Mouse (Mus musculus): ENCODE results near the gene Xaf1.

The Xaf1 gene

DNA sequence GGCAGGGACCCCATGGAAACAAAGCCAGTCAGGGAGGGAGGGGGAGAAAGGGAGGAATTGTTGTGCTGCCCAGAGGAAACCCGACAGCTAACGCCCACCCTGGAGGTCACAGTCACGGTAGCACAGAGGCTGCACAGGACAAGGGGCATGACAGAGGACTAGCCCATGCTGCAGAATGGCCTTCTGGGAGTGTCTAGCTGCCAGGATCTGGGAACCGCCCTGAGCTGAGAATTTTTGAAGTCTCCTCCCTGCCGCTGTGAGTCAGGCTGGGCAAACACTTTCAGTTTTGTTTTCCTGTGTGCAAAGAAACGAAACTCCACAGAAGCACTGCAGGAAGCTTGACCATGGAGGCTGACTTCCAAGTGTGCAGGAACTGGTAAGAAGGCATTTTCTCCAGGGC is at the start of gene Xaf1:
Gene Xaf1 (plus strand): TSS at position 296 of the 400 bp plus-strand sequence.
- DNase-seq (ENCODE audit: low spot score) = peak; percentile 22

DNA sequence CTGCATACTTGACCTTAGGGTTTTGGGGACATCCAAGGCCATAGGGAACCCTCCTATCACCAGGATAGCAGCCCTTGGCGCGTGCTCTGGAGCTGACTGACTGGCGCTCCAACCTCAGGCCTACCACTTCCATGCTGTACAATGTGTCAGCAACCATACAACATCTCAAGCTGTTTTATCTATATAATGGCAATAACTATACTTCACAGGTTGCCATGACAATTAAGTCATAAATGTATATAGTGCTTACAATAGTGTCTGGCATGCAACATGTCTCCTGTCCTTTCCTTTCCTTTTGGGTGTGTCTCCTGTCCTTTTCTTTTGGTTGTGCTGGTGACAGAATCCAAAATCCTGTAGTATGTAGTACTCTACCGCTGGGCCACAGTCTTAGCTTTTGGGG is 45.8 kb upstream of the Xaf1 start:
- DNase-seq (ENCODE audit: low spot score) = no peak

DNA sequence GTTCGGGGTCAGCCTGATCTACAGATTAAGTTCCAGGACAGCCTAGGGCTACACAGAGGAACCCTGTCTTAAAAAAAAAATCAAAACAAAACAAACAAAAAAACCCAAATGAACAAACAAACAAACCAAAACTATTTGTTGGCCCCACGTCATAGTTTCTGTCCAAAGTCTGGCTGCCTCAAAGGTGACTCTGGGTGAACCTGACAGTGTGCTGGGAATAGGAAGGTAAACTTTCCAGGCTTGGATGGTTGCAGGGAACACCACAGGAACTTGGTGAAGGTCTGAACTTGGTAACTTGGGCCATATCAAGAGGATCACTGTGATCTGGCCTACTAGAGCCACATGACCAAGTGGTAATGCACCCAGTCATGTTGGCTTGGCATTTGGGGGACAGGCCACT is 45.0 kb upstream of the Xaf1 start:
- no peak for DNase-seq (ENCODE audit: low spot score)

DNA sequence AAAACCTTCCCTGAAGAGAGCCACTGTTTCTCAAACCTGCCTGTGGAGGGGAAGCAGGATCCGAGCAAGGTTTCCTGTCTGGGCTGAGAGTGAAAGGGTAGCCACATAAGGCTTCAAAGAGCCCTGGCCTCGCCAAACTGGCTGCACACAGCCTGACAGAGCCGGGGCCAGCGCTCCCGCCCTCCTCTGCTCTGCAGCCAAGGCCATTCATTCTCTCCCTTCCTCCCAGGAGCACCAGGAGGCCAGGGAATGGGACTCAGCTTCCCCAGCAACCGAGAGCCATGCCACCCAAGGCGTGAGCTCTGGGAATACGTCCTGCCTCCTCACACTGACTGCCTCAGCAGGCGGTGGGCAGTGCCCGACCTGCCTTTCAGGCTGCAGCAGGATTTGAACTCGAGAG is 35.9 kb upstream of the Xaf1 start:
- no peak for DNase-seq (ENCODE audit: low spot score)

DNA sequence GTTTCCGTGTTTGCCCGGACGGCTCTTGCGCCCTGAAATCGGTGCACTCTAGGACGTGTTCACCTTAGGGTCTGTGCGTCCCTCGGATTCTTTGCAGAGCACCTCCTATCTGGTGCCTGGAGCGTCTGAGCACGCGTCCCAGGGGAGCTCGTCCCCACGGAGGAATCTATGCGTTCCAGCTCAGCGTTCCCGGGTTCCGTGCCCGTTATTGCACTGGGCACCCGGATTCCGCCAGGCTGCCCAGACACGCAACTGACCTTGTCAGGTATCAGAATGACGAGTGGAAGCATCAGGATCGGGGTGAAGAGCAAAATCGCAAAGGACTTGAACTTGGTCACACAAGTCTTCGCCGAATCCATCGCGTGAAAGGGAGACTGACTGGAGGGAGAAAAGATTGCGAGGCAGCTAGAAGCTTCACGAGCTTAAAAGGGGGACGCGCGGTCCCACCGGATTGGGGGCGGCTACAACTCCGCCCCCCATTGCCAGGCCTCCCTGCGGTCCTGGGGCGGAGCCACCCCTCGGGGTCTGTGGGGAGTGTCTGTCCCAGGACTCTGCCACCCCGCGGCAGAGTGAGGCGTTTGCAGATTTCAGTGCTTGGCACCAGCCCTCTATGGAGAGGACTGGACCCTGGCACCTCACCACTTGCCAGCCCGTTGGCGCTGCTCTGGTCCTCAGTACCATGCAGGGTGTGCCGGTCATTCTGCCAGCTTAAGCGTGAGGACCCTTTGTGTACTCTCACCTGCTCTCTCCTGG is 35.0 kb upstream of the Xaf1 start:
- DNase-seq (ENCODE audit: low spot score) = no peak

DNA sequence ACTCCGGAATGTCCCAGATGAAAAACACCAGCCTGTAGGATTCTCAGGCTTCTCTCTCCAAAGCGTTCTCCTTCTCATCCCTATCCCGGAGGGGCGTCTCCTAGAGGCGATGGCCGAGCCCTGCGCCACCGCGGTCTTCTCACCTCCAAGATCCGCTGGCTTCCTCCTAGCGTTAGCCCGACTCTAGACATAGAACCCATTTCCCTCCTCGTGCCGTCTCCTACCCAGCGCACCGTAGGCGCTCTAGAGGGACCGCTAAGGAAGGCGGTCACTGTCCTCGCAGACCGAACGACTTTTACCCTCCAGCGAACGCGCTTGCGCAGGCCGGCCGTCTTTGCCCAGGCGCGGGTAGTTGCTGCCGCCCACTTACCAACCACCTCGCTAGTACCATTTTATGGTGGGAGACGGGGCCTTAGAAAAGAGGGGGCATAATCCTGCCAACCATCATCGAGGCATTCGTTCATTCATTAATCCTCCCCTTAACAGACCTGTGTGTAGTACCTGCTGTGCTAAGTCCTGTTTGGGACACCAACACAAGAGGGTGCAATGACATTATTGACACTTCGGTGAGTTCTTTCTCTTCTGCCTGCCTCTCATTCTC is 34.4 kb upstream of the Xaf1 start, which contains the start of gene Slc13a5:
Gene Slc13a5 (minus strand): TSS at position 263 of the 601 bp plus-strand sequence.
- DNase-seq (ENCODE audit: low spot score) = no peak

DNA sequence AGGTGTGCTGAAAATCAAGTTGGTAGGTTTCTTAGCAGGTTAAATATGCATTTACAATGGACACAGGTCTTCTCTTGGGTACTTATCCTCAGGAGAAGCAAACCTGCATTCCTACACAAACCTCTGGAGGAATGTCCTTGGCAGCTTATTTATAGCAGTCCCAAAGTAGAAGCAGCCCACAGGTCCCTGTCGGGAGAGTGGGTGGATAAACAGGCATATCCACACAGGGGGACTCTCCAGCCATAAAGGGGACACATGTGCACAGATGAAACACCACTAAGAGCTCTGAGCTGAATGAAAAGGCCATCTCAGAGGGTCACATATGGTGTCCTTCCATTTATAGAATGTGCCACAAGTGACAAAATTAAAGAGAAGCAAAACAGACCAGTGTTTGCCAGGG is 29.7 kb upstream of the Xaf1 start:
- no peak for DNase-seq (ENCODE audit: low spot score)

DNA sequence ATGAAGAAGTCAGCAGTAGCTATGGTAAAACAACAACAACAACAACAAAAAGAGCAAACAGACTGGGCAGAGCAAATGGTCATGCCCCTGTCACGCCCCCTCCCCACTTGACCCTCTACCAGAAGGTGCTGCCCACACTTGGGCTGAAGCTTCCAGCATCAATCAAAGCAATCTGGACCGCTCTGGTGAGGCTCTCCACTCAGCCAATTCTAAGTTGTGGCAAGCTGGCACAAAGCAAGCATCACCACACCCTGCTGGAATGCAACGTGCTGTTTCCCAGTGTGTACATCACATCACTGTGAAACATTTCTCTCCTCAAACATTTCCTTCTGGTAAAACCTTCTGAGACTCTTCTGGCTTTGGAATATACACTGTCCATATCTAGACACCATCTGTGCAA is 28.1 kb upstream of the Xaf1 start:
- DNase-seq (ENCODE audit: low spot score) = no peak

DNA sequence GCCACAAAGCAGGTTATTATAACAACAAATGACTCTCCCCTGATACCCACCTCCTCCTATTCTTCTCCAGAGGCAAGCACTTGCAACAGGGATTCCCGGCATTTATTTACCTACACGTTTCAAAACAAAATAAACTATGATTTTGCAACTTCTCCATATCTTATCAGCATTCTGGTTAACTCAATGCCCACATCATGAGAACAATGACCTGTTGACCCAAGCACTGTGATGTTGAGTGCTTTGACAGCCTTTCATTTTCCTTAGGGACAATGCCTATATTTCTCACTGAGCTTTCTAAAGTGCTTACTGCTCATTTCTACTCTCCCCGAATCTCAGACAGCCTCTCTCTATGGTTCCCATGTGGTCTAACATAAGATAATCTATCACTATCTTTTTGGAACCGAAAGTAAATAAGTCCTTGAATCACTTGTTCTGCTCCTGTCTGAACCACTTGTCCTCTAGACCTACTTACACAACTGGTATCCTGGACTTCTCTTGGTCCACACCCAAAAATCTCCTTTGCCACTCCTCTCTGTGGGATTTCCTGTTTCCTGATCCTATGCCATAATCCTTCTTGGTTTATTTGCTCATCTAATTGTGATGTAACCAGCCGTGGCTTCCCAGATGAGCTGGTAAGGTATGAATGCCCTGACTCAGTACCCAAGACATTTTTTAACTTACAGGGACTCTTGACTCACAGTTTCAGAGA is 20.1 kb upstream of the Xaf1 start:
- DNase-seq (ENCODE audit: low spot score) = no peak

DNA sequence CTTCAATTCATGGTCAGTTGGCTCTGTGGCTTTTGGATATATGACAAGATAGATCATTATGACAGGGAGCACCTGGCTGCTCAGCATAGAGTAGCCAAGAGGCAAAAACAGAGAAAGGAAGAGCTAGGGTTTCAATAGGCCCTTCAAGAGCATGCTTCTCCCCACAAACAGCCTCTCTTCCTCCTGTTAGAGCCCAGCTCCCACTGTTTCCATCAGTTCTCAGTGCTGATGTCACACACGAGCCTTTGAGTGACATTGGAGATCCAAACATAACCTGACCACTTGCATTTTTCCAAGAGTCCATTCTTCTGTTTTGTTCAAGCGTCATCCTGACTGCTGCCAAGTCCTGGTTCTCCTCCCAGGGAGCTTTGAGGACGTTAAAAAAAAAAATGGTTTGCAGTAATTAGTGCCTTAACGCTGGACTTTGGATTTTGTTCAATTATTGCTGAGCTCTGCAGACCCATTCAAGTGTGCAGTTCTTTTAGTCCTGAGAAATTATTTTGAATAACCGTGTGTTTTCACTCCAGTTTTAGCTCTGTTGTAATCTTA is 19.5 kb upstream of the Xaf1 start:
- no peak for DNase-seq (ENCODE audit: low spot score)

DNA sequence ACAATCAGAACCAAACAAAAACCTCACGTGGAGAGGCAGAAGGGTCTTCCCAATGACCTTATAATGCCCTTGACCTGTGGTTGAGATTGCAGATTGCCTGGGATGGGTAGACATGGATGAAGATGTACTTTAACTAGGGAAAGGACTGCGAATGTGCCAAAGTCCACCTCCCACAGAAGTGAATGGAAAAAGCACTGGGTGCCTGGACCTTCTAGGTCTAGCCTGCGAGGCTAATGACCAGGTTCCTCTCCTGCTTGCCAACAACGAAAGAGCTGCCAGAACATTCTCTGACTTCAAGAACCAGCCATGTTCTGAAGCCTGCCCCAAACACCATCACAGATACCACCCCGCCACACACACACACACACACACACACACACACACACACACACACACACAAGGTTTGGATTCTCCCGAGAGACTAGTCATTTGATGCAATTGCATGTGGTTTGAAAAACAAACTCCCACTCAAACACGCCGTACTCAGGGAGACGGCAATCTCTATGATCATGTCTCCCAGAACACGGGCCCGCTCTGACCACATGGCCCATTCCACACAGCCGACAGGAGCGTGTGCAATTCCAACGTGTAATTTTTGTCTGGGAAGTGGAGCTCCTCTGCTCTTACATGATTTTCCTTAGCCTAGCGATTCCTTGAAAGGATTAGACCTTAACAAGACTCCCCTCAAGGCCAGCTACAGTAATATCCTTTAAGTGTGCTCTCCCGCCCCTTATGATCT is 17.8 kb upstream of the Xaf1 start:
- DNase-seq (ENCODE audit: low spot score) = no peak

DNA sequence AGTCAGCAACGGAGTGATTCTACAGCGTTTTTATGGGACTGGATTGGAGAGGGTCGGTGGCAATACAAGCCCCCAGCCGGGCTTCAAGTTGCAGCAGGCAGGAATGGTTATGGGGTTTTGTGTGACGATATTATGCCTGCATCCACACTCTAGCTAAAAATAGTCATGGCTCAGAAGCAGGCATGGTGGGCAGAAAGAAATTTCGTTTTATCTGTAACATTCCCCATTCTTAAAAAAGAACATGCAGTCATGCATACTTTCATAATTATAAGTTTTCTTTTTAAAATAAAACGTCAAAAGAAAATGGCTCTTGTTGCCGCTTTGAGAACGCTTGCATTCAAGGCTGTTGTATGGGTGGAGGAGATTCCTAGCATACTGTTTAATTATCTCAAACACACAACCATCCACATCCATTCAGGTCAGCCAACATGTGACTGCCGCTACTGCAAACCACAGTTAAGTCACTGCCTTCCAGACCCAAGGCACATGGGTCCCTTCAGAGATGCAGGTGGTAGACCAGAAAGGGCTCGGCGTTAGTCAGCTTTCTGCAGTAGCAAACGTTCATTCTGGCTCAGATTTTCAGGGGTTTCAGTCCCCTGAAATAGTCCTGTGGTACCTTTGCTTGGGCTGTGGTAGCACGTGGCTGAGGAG is 16.8 kb upstream of the Xaf1 start:
- DNase-seq (ENCODE audit: low spot score) = no peak

DNA sequence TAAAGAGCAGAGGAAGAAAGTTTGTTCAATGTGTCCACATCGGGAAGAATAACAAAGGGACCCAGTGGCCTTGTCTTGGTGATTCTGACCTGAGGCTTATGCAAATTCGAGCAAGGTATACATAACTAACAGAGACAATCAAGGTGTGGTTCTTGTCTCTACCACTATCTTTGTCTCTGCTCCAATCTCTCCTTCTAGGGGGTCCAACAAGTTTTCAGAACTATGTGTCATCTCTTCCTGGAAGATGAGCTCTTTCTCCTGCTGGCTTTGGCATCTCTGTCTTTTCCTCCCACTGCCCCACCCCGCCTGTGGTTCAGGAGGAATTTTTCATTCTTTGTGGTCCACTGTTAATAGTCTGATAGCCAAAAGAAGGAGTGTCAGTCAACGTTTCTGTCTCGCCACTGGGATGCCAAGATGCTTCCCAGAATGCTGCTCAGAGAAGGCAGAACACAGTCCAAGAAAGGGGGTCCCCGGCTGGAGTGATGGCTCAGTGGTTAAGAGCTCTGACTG is 15.4 kb upstream of the Xaf1 start:
- no peak for DNase-seq (ENCODE audit: low spot score)

DNA sequence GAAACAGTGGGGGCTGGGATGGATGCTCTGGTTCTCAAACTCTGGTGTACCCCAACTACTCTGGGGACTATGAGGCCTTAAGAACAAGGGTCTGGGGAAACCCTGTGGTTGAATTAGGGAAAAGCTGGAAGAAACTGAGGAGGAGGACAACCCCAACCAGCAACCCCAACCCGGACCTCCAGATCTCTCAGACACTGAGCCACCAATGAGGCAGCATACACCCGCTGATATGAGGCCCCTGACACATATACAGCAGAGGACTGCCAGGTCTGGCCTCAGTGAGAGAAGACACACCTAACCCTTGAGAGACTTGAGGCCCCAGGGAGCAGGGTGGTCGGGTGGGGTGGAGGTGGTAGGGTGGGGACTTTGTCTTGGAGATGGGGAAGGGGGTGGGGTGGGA is 14.8 kb upstream of the Xaf1 start:
- no peak for DNase-seq (ENCODE audit: low spot score)

DNA sequence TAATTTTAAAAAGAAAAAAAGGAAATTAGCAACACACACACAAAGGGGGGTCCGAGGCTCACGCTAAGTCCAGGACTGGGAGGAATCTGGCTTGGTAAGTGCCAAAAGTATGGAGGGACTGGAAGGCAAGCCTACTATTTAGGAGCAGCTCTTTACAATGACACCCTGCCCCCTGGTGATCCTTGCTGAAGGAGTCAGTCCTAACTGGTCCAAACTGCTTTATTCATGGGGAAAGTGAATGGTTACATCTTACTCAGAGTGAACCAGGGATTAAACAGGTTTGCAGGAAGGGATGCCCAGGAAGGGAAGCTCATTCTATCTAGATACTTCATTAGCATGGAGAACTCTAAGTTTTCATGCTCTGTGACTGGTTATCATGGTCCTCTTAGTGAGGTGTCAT is 14.3 kb upstream of the Xaf1 start:
- no peak for DNase-seq (ENCODE audit: low spot score)

DNA sequence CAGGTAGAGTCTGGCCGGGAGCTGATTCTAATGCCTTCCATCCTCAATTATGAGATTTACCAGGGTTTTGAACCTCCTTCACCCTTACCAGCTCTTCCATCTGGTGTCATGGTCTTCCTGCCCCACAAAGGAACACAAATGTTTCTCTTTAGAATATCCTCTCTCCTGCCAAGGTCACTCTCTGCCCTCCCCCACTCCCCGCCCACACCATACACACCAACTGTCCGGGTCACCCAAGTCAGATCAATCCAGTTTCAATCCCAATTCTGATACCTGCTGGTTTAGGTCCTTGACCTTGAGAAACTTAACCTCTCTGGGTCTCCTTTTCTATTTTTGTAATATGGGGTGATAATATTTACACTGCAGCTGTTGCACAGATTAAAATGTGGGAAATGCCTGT is 13.9 kb upstream of the Xaf1 start:
- DNase-seq (ENCODE audit: low spot score) = no peak

DNA sequence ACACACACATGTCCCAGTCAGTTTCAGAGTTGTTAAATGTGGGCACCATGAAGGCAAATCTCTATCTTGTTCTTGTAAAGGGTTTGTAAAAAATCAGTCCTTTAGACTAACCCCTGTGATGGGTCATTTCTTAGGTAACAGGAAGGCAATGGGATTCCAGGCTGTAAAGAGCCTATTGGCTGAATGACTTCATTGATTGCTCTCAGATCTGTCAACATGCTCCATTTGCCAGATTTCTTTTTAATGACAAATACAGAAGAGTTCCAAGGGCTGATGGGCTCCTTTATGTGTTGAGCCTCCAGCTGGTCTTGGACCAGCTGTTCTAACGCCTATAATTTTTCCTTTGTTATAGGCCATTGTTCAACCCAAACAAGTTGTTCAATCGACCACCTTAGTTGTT is 8.3 kb upstream of the Xaf1 start:
- no peak for DNase-seq (ENCODE audit: low spot score)

DNA sequence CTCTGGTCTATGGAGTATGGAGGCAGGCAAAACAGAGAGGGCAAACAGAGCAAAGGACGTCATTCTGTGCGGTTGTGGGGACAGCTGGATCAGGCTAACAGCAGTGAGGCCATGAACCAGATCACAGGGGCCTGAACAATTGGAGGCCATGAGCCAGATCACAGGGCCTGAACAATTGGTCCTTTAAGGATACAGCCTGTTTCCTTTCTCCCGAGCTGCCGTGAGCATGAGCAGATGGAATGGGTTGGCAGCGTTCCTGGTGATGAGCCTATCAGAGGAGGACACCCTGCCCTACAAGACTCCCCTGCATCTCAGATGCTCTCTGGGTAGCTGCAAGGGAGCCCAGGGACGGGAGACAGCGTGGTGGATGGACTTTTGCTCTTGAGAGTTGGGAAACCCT is 801 bp downstream of the Xaf1 start:
- DNase-seq (ENCODE audit: low spot score) = no peak

DNA sequence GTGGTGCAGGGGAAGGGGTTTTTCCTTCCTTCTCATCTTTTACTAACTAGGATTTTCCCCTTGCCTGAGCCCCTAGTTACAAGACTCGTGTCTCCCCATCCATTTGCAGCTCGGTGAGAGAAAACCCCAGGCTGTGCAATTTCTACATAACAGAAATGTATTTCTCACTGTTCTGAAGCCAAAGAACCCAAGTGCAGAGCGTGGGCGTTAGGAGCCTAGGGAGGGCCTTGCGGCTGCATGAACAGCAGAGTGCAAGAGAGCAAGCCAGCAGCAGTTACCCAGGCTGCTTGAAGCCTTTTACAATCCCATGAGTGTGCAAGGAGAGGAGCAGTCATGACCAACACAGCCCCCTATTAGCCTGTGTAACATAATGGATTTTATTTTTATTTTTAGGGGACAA is 6.0 kb downstream of the Xaf1 start:
- no peak for DNase-seq (ENCODE audit: low spot score)

DNA sequence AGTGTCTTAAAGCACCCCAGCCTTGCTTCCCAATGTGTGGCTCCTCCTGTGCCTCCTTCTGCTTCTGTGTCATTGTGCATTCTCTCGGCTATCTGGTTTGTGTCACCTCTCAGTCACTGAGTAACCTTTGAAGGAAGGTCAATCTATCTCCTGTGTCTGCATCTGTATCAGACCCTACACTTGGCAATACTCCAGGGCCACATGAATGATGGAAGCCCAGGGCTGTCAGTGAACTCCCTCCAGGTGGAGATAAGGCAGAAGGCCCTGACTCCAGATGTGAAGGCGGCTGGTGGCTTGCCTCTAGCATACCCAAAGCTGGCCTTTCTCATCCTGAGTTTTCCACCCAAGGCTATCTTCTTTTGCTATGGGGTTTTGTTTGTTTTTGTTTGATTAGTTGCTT is 7.6 kb downstream of the Xaf1 start:
- DNase-seq (ENCODE audit: low spot score) = no peak

DNA sequence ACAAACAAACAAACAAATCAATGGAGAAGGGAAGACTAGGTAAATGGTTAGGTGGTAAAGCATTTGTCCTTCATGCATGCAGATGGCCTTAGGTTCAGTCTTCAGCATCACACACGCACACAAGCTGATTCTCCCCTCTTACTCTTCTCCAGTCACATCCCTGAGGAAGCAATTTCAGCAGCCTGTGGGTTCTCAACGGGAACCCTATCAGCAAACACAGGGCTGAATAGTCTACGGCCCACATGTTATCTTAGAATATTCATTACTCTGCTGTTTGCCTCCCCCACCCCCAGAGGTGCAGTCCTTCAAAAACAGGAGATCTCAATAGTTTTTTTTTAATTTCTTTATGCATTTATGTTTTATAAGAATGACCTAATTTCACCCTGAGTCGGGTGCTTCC is 9.1 kb downstream of the Xaf1 start:
- no peak for DNase-seq (ENCODE audit: low spot score)
